Mouse (Mus musculus) kidney, postnatal 0 days (tissue): ENCODE data around the gene Shroom3. TPM values are rescaled to one million over a fixed set of nuclear protein-coding genes. Genes with fewer than 3 reads are reported as not detected.
A peak's percentile ranks its signal among the peaks of the same experiment; 100 is the strongest.

ENCODE experiments used
- ATAC-seq: fragments of 200-750 bp; cut with Nextera tagmentation; replicated peaks from 2 replicates; pipeline ENCODE4 v1.8.0; 2017; ENCODE audit warnings: low read depth, moderate number of reproducible peaks, moderate TSS enrichment, moderate library complexity; ENCODE audit not compliant: low FRiP score
- DNase-seq: peaks from one replicate; pipeline ENCODE4 v3.0.0-alpha.2; 2016; ENCODE audit warnings: low spot score
- H3K27ac ChIP-seq: fragments of 300-500 bp; sonication (generic); 2 replicates; pipeline ENCODE4 v1.5.1; 2014; ENCODE audit warnings: mild to moderate bottlenecking
- H3K27me3 ChIP-seq: fragments of 300-500 bp; sonication (generic); 2 replicates; pipeline ENCODE4 v1.6.1; 2014; ENCODE audit warnings: low read length, mixed read lengths; ENCODE audit not compliant: insufficient read depth
- H3K36me3 ChIP-seq: fragments of 300-500 bp; sonication (generic); 2 replicates; pipeline ENCODE4 v1.6.1; 2014; ENCODE audit warnings: low read length, mixed read lengths; ENCODE audit not compliant: insufficient read depth
- H3K4me1 ChIP-seq: fragments of 300-500 bp; sonication (generic); replicated peaks from 2 replicates; pipeline ENCODE4 v1.6.1; 2014; ENCODE audit warnings: antibody characterized with exemption, low read length, mixed read lengths; ENCODE audit not compliant: insufficient read depth
- H3K4me2 ChIP-seq: fragments of 300-500 bp; sonication (generic); 2 replicates; pipeline ENCODE4 v1.6.1; 2014; ENCODE audit warnings: mild to moderate bottlenecking, low read length, moderate library complexity, mixed read lengths
- H3K4me3 ChIP-seq: fragments of 300-500 bp; sonication (generic); replicated peaks from 2 replicates; pipeline ENCODE4 v1.5.1; 2014; ENCODE audit warnings: low read depth, low read length
- H3K9ac ChIP-seq: fragments of 300-500 bp; sonication (generic); 2 replicates; pipeline ENCODE4 v1.6.1; 2014; ENCODE audit warnings: low read depth, low read length
- H3K9me3 ChIP-seq: fragments of 300-500 bp; sonication (generic); replicated peaks from 2 replicates; pipeline ENCODE4 v1.6.1; 2016; ENCODE audit warnings: low read length, inconsistent platforms, mixed read lengths
- CTCF ChIP-seq: IDR thresholded peaks from 2 replicates; pipeline ENCODE4 v1.5.1; 2016; ENCODE audit warnings: antibody characterized with exemption, low read depth, mild to moderate bottlenecking, moderate library complexity
- WGBS: fragments of 180-500 bp; shearing (Covaris S2); extraction: QIAGEN DNeasy Blood & Tissue Kit; methylation state at CpG from one replicate; pipeline ENCODE4 v1.1.7; 2014; 5-methylcytosine and 5-hydroxymethylcytosine counted together
- polyA plus RNA-seq: library from polyadenylated mRNA; unstranded; fragments of >200 nt; fragmentation: Nextera tagmentation; extraction: Ambion mirVana; gene quantifications from 2 replicates; pipeline ENCODE4 v1.2.1, GENCODE M21; 2015

Shroom3 gene
- 5.5 and 6.7 TPM in 2 replicates for polyA plus RNA-seq

DNA sequence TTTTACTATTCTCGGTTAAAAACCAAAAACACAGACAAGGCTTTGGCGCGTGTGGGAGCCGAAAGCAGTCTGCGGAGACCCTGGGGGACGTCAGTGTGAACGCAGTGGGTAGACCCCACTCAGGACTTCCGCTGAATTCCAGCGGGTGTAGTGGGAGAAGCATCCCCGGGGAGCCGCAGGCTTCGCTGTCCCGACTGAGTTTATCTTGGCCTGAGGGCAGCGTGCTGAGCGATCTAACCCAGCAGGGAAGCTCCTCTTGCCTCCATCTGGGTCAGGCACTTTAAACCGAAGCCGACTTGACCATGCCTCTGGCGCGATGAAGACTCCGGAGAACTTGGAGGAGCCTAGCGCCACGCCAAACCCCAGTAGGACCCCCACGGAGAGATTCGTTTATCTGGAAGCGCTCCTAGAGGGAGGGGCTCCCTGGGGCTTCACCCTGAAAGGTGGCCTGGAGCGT is at the start of gene Shroom3:
Gene Shroom3, plus strand, starts transcription at position 85 of the 457 bp plus-strand sequence.
- ATAC-seq (no peak), DNase-seq (peak; percentile 54)
- Histone ChIP-seq H3K4me2 (peak within 1 kb of the TSS; percentile 96), H3K36me3 (no peaks in the 10 kb centered on the region), H3K9ac (peak within 1 kb of the TSS; percentile 60), H3K4me3 (peak within 1 kb of the TSS; percentile 44), H3K9me3 (no peaks in the 10 kb centered on the region), H3K4me1 (0 out of 2 replicates have a peak, but pooled peaks cover 5% of the 10 kb centered on the region), H3K27me3 (no peaks in the 10 kb centered on the region), H3K27ac (peak within 1 kb of the TSS; percentile 34; the same call in 1 of the 2 replicates)
- TF ChIP-seq CTCF = no peak
- under 1% methylated on average over 26 of the region's 26 CpGs for WGBS

DNA sequence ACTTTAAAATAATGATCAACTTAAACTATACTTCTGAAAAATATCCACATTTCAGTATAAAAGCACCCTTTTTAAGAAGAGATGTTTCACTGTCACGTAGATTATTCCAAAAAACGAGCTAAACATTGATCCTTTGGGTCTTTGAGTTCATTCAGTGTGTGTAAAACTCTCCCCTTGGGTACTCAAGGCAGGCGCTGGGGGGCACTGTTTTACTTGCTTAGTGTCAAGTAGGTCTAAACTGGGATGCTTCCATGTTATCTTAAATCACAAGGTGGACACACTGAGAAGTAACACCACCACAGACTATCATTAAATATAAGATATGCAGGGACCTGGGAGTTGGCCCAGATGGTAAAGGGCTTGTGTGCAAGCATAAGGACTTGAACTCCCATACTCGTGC is 49.7 kb upstream of the Shroom3 start:
- DNase-seq = no peak
- no peaks in the 10 kb centered on the region for H3K4me1 ChIP-seq

DNA sequence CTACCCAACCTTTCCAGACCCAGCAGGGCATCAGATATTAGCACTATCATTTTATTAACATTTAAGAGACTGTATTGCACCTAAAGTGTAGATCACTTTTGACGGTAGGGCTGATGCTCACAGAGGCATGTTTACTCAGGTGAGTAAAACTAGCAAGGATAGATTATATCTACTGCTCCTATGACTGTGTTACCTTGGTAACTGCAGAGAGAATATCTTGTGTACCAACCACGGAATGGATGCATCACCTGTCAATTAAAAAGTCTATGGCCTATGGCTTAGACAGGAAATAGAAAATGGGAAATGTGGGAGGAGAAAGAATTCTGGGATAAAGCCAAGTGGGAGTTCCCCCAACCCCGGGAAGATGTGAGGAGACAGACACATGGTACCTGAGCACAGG is 48.3 kb upstream of the Shroom3 start:
- no peak for TF ChIP-seq CTCF
- DNase-seq (no peak), ATAC-seq (no peak)
- Histone ChIP-seq H3K27me3 (no peaks in the 10 kb centered on the region), H3K4me2 (no peak overlapping the region), H3K4me1 (no peaks in the 10 kb centered on the region), H3K36me3 (no peaks in the 10 kb centered on the region), H3K9ac (no peak overlapping the region), H3K27ac (no peak overlapping the region), H3K4me3 (no peak overlapping the region), H3K9me3 (no peaks in the 10 kb centered on the region)
- WGBS = 72% methylated on average over 3 of the region's 3 CpGs

More for the DNA sequence above, 49.7 kb upstream of the Shroom3 start:
- Histone ChIP-seq H3K4me3 (no peak overlapping the region), H3K4me2 (no peak overlapping the region), H3K36me3 (no peaks in the 10 kb centered on the region), H3K9ac (no peak overlapping the region), H3K9me3 (no peaks in the 10 kb centered on the region), H3K27ac (no peak overlapping the region), H3K27me3 (no peaks in the 10 kb centered on the region)
- WGBS = 64% methylated on average over 4 of the region's 4 CpGs
- peak; percentile 13; the same call in 1 of the 2 replicates for TF ChIP-seq CTCF
- ATAC-seq = no peak

DNA sequence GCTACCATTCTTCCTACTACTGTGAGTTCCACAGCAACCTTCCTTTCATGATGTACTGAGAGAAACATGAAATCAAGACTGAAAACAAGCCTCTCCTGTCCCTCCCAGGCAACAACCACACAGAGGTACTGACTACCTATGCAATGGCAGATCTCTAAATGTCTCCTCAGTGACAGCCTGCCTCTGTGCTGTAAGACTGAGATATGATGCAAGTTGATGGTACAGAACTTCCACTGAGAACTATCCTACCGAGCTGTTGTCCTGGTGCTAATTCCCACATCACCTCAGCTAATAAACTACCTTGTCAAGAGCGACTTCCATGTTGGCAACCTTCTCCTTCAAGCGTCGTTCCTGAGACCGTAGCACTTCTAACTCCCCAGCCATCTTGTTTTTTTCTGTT is 47.3 kb upstream of the Shroom3 start:
- Histone ChIP-seq H3K9me3 (no peaks in the 10 kb centered on the region), H3K27me3 (no peaks in the 10 kb centered on the region), H3K36me3 (no peaks in the 10 kb centered on the region), H3K4me1 (no peaks in the 10 kb centered on the region), H3K4me2 (no peak overlapping the region), H3K4me3 (no peak overlapping the region), H3K9ac (no peak overlapping the region), H3K27ac (no peak overlapping the region)
- no peak for ATAC-seq
- DNase-seq = no peak
- WGBS = 74% methylated on average over 5 of the region's 5 CpGs
- no peak for TF ChIP-seq CTCF

DNA sequence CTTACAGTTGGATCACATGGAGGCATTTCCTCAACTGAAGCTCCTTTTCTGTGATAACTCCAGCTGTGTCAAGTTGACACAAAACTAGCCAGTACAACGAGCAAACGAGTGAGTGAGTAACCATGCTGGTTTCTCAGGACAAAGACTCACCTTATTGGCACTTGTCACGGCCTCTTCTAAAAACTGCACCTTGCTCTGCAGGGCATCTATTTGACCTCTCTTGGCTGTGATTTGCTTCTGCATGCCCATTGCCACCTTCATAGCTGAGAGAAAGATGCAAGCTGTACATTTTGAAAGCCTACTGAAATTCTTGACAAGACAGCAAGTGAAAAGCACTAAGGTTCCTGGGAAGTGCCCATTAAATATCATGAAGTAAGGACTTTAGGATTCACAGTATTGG is 42.4 kb upstream of the Shroom3 start:
- TF ChIP-seq CTCF = no peak
- no peak overlapping the region for H3K4me3 ChIP-seq
- WGBS = 85% methylated on average over 3 of the region's 3 CpGs
- H3K9me3 ChIP-seq = no peaks in the 10 kb centered on the region
- no peaks in the 10 kb centered on the region for H3K36me3 ChIP-seq
- no peaks in the 10 kb centered on the region for H3K27me3 ChIP-seq
- no peaks in the 10 kb centered on the region for H3K4me1 ChIP-seq
- no peak for ATAC-seq
- DNase-seq = no peak
- H3K4me2 ChIP-seq = no peak overlapping the region
- no peak overlapping the region for H3K27ac ChIP-seq
- no peak overlapping the region for H3K9ac ChIP-seq

DNA sequence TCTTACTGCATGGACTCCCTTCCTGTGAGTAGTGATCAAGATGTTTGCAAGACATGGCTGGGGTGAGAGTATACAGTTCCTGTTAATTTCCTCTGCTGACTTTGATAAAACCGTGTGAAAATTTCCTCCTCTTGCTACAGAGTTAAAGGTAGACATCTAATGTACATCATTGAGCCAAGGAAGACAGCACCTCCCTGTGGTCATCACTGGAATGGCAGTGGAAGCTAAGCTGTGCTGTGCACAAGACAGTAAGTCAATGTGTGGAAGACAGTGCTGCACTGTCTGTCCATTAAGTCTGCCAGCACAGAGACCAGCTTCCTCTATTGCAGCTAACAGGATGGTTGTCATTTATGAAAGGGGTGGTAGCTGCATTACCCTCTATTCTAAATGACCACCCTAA is 27.0 kb upstream of the Shroom3 start:
- Histone ChIP-seq H3K9ac (no peak overlapping the region), H3K36me3 (no peaks in the 10 kb centered on the region), H3K4me3 (no peak overlapping the region), H3K4me2 (no peak overlapping the region), H3K9me3 (no peaks in the 10 kb centered on the region), H3K27ac (no peak overlapping the region), H3K4me1 (no peaks in the 10 kb centered on the region), H3K27me3 (no peaks in the 10 kb centered on the region)
- peak; percentile 86 for TF ChIP-seq CTCF
- 9% methylated on average over 1 of the region's 1 CpGs for WGBS
- DNase-seq (peak; percentile 68), ATAC-seq (no peak)

DNA sequence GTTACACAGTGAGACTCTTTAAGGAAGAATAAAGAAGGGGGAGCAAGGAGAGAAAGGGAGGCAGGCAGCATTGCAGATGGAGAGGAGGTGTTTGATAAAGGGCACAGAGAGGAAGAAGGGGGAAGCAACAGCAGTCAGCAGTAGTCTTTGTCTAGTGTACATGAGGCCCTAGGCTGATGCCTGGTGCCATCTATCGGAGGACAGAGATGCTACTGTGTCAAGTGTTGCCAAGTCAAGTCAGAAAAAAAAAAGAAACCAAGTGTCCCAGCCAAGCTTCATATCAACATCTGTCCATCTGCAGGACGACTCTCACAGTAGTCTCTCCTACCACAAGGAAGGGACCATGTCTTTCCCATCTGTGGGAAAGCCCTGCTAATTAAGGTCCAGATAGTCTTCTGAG is 18.9 kb upstream of the Shroom3 start:
- no peak overlapping the region for H3K9ac ChIP-seq
- no peak for TF ChIP-seq CTCF
- DNase-seq = no peak
- H3K9me3 ChIP-seq = no peaks in the 10 kb centered on the region
- H3K27ac ChIP-seq = no peak overlapping the region
- 84% methylated on average over 2 of the region's 2 CpGs for WGBS
- no peaks in the 10 kb centered on the region for H3K4me1 ChIP-seq
- no peak for ATAC-seq
- no peak overlapping the region for H3K4me2 ChIP-seq
- H3K27me3 ChIP-seq = no peaks in the 10 kb centered on the region
- no peak overlapping the region for H3K4me3 ChIP-seq
- H3K36me3 ChIP-seq = no peaks in the 10 kb centered on the region
